Mouse (Mus musculus) kidney, adult 2 months (tissue): ENCODE data around the gene Nkd1.

Experiments
- CTCF ChIP-seq: fragments of 200-500 bp; conservative IDR thresholded peaks from 2 replicates; pipeline ENCODE4 v1.5.1; 2011; ENCODE audit warnings: low read depth, mild to moderate bottlenecking, control low read depth, low read length, moderate library complexity, mixed read lengths; ENCODE audit not compliant: insufficient read depth, insufficient read length
- POLR2A ChIP-seq: fragments of 200-500 bp; IDR thresholded peaks from one replicate; pipeline ENCODE4 v1.6.1; 2011; ENCODE audit warnings: low read depth, low read length, control low read depth

DNA sequence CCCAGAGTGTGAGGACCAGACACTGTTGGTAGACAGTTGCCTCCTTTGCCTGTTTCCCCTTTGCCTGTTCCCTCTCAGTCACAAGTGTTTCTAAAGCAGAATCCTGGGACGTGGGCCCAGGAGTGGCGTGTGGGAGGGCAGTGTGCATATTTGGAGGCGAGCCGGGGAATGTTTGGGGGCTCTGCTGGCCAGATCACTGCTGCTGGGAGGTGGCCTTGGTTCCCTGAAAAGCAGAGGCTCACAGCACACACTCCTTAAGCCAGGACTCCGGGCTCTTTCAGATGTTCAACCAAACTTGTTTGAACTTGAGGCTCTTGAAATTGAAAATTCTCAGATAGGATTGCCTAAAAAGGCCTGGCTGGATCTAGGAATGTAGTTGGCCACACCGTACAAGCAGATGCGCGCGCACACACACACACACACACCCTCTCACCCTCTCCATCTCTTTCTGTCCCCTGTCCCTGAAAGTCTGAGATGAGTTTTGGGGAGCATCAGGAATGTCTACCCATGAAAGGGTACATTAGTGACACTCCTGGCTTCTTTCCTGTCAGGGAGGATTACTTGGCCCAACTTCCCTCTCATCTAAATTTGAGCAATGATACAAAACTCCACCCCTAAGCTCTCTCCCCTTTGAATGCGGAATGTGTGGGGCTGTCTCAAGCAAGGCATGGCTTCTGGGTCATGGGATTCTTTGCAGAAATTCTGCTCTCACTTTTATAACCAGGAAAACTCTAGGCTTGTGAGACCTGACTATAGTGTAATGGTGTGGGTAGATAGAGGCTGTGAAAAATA is 55.4 kb downstream of the Nkd1 start:
- no peak for TF ChIP-seq POLR2A
- TF ChIP-seq CTCF = no peak
